Mouse (Mus musculus) spleen, adult 2 months (tissue): ENCODE data around the gene Clic3.

Experiments used
- CTCF ChIP-seq: fragments of 200-500 bp; IDR thresholded peaks from 2 replicates; pipeline ENCODE4 v1.5.1; 2011; ENCODE audit warnings: mild to moderate bottlenecking, inconsistent platforms; ENCODE audit not compliant: insufficient read depth, insufficient read length, insufficient replicate concordance; ENCODE audit errors: extremely low read depth
- POLR2A ChIP-seq: fragments of 200-500 bp; IDR thresholded peaks from 2 replicates; pipeline ENCODE4 v1.6.1; 2011; ENCODE audit warnings: low read depth, low read length, inconsistent platforms

GRCm38 (mm10) chr2:25441067-25441466 is 15.6 kb upstream of the Clic3 start:
- no peak for TF ChIP-seq CTCF
- no peak for TF ChIP-seq POLR2A
